Mouse (Mus musculus): ENCODE data around the gene Aggf1. TPM values are rescaled to one million over a fixed set of nuclear protein-coding genes. Genes with fewer than 3 reads are reported as not detected.

The Aggf1 gene
- total RNA-seq, 1 experiment from 2014 or later = 55.3 TPM

Other genes with a start within 250 kb of the Aggf1 start
- gene Pde8b, start 125.0 kb downstream of the Aggf1 start, total RNA-seq (2017) = 1.4 to 5.0 TPM (median 2.8 TPM) in 3 replicates
- gene Zbed3, start 51.7 kb downstream of the Aggf1 start, total RNA-seq (2017) = 1.9 to 6.5 TPM (median 4.9 TPM) in 3 replicates
- not detected in 3 replicates for gene Crhbp, start 69.6 kb upstream of the Aggf1 start, total RNA-seq (2017)
- not detected in 3 replicates for gene S100z, start 103.4 kb upstream of the Aggf1 start, total RNA-seq (2017)
- gene F2rl1, start 149.9 kb upstream of the Aggf1 start, total RNA-seq (2017) = 1.4 to 5.0 TPM (median 1.9 TPM) in 3 replicates
- gene F2r, start 243.1 kb upstream of the Aggf1 start, total RNA-seq (2017) = 16.2 to 46.7 TPM (median 20.2 TPM) in 3 replicates